Mouse (Mus musculus): ENCODE measurements around the gene Csf2.

Gene Csf2

GRCm38 (mm10) chr11:54248940-54249717 is at the start of gene Csf2:
Gene Csf2, minus strand, starts transcription at chr11:54249667.
- in situ Hi-C loops (cut with MboI, MseI): no loop called here

- in situ Hi-C loops (cut with MboI, MseI): loop anchor here (10.0 kb wide), 1 partner anchor 1984 kb away; no protein-coding TSS in a partner anchor
These were observed 49.3 kb upstream of the Csf2 start for GRCm38 (mm10) chr11:54298777-54299176.

GRCm38 (mm10) chr11:54297471-54297870 is 48.0 kb upstream of the Csf2 start:
- in situ Hi-C loops (cut with MboI, MseI): loop anchor here (10.0 kb wide), 1 partner anchor 1983 kb away; no protein-coding TSS in a partner anchor

- in situ Hi-C loops (cut with MboI, MseI): loop anchor here (10.0 kb wide), 1 partner anchor 1982 kb away; no protein-coding TSS in a partner anchor
These were observed 47.3 kb upstream of the Csf2 start for GRCm38 (mm10) chr11:54296734-54297133.

GRCm38 (mm10) chr11:54295971-54296370 is 46.5 kb upstream of the Csf2 start:
- in situ Hi-C loops (cut with MboI, MseI): loop anchor here (10.0 kb wide), 1 partner anchor 1981 kb away; no protein-coding TSS in a partner anchor

GRCm38 (mm10) chr11:54293980-54294807 is 44.7 kb upstream of the Csf2 start:
- in situ Hi-C loops (cut with MboI, MseI): loop anchor here (10.0 kb wide), 1 partner anchor 1979 kb away; no protein-coding TSS in a partner anchor

GRCm38 (mm10) chr11:54292163-54292562 is 42.7 kb upstream of the Csf2 start:
- in situ Hi-C loops (cut with MboI, MseI): loop anchor here (10.0 kb wide), 1 partner anchor 1977 kb away; no protein-coding TSS in a partner anchor

GRCm38 (mm10) chr11:54287821-54288453 is 38.5 kb upstream of the Csf2 start:
- in situ Hi-C loops (cut with MboI, MseI): loop anchor here (5.0 kb wide), 1 partner anchor 184 kb away; no protein-coding TSS in a partner anchor

GRCm38 (mm10) chr11:54271437-54271949 is 22.0 kb upstream of the Csf2 start:
- in situ Hi-C loops (cut with MboI, MseI): no loop called here

- in situ Hi-C loops (cut with MboI, MseI): loop anchor here (10.0 kb wide), 1 partner anchor 1025 kb away; no protein-coding TSS in a partner anchor
These were observed 19.9 kb upstream of the Csf2 start for GRCm38 (mm10) chr11:54269191-54269896.

- in situ Hi-C loops (cut with MboI, MseI): loop anchor here (10.0 kb wide), 1 partner anchor 1028 kb away; no protein-coding TSS in a partner anchor
These were observed 17.7 kb upstream of the Csf2 start, which contains the start of gene Il3 for GRCm38 (mm10) chr11:54267177-54267576. Gene Il3, minus strand, starts transcription at chr11:54267277.

- in situ Hi-C loops (cut with MboI, MseI): loop anchor here (10.0 kb wide), 1 partner anchor 1030 kb away; no protein-coding TSS in a partner anchor
These were observed 15.1 kb upstream of the Csf2 start for GRCm38 (mm10) chr11:54264542-54264941.

GRCm38 (mm10) chr11:54263405-54264031 is 14.1 kb upstream of the Csf2 start:
- in situ Hi-C loops (cut with MboI, MseI): loop anchor here (10.0 kb wide), 1 partner anchor 1031 kb away; no protein-coding TSS in a partner anchor

- in situ Hi-C loops (cut with MboI, MseI): loop anchor here (5.0 kb wide), 1 partner anchor 259 kb away; no protein-coding TSS in a partner anchor
These were observed 7.3 kb upstream of the Csf2 start for GRCm38 (mm10) chr11:54256624-54257376.

- in situ Hi-C loops (cut with MboI, MseI): no loop called here
These were observed 4.6 kb upstream of the Csf2 start for GRCm38 (mm10) chr11:54254114-54254513.

- in situ Hi-C loops (cut with MboI, MseI): no loop called here
These were observed 1.1 kb upstream of the Csf2 start for GRCm38 (mm10) chr11:54250575-54250974.

- in situ Hi-C loops (cut with MboI, MseI): no loop called here
These were observed 281 bp upstream of the Csf2 start for GRCm38 (mm10) chr11:54249748-54250147.

GRCm38 (mm10) chr11:54247251-54247950 is 2.1 kb downstream of the Csf2 start:
- in situ Hi-C loops (cut with MboI, MseI): no loop called here
